10 mouse cellular contexts compared by ENCODE assay signal in the genomic region with DNA sequence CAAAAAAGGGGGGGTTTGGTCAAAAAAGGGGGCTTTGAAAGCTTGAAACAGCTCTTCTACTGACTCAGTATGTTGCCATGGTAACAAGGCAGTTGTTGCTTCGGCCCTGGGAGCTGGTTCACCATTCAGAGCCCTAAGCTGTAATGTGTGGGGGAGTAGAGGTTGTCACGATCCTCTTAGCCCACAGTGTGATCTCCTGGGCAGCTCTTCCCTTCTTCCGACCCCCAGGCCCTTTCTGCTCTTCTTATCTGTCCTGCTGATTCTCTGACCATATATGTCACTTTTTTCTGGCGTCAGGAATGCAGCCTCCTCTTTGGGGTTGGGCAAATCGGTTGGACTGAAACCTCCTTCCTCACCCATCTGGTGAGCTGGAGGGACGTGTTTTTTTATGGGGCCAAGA. TPM values are rescaled to one million over a fixed set of nuclear protein-coding genes. Genes with fewer than 3 reads are reported as not detected.
A peak's percentile ranks its signal among the peaks of the same experiment; 100 is the strongest.
DNase-seq lines count a peak whose midpoint lies in the region; ATAC-seq lines count a peak whose summit lies in the region.
"Had no signal": no experiment of that assay in that cellular context is flagged by ENCODE, and none has a peak within 500 bp of the region (broad histone marks: within the 10 kb centered on the region; RNA-seq: fewer than 3 reads in every experiment).

No protein-coding gene starts in this region.

- H3K9ac ChIP-seq in forebrain, embryonic 13.5 days = peak overlapping the region; percentile 9; the same call in 1 of the 2 replicates
- no peak overlapping the region for H3K9ac ChIP-seq in forebrain, embryonic 15.5 days (replicated peaks)
- no peak overlapping the region for H3K9ac ChIP-seq in kidney, embryonic 15.5 days

- 59% methylated on average over 6 of the region's 6 CpGs for WGBS in forebrain, embryonic 13.5 days
- 62% methylated on average over 6 of the region's 6 CpGs for WGBS in forebrain, embryonic 15.5 days
- 29% methylated on average over 6 of the region's 6 CpGs for WGBS in kidney, embryonic 15.5 days

- no peaks in the 10 kb centered on the region for H3K27me3 ChIP-seq in forebrain, embryonic 13.5 days
- H3K27me3 ChIP-seq in forebrain, embryonic 15.5 days = no peaks in the 10 kb centered on the region
- H3K27me3 ChIP-seq in kidney, embryonic 15.5 days = no peaks in the 10 kb centered on the region

- DNase-seq in kidney, postnatal 14 days = no peak
- peak; percentile 50 for DNase-seq in ovary, adult 18-20 months (ENCODE audit: low spot score)
- no peak for DNase-seq in ovary, postnatal 10 days (ENCODE audit: low spot score)
- peak; percentile 28 to 61 for DNase-seq in right cerebral cortex, postnatal 36 days (ENCODE audit: low spot score in 2 of 2)
- DNase-seq: cerebellum, adult 9-11 months; kidney, postnatal 10 days had no signal

- H3K4me2 ChIP-seq in forebrain, embryonic 13.5 days = no peak overlapping the region
- no peak overlapping the region for H3K4me2 ChIP-seq in forebrain, embryonic 15.5 days (replicated peaks)
- peak overlapping the region; percentile 4; the same call in 1 of the 2 replicates for H3K4me2 ChIP-seq in kidney, embryonic 15.5 days

- peaks cover 32% of the 10 kb centered on the region for H3K4me1 ChIP-seq in forebrain, embryonic 13.5 days
- H3K4me1 ChIP-seq in forebrain, embryonic 15.5 days = peaks cover 27% of the 10 kb centered on the region
- H3K4me1 ChIP-seq in kidney, embryonic 15.5 days = peaks cover 41% of the 10 kb centered on the region

- H3K9me3 ChIP-seq in forebrain, embryonic 13.5 days (replicated peaks) = no peaks in the 10 kb centered on the region
- no peaks in the 10 kb centered on the region for H3K9me3 ChIP-seq in forebrain, embryonic 15.5 days
- no peaks in the 10 kb centered on the region for H3K9me3 ChIP-seq in kidney, embryonic 15.5 days (replicated peaks)

- H3K27ac ChIP-seq in forebrain, embryonic 13.5 days = no peak overlapping the region
- no peak overlapping the region for H3K27ac ChIP-seq in forebrain, embryonic 15.5 days (replicated peaks)
- 0 out of 2 replicates have a peak overlapping the region, but pooled peaks have one; percentile 5 for H3K27ac ChIP-seq in kidney, embryonic 15.5 days

- peaks cover 48% of the 10 kb centered on the region for H3K36me3 ChIP-seq in forebrain, embryonic 13.5 days (ENCODE audit: poor library complexity, severe bottlenecking)
- peaks cover 40% of the 10 kb centered on the region for H3K36me3 ChIP-seq in forebrain, embryonic 15.5 days
- H3K36me3 ChIP-seq in kidney, embryonic 15.5 days = peaks cover 57% of the 10 kb centered on the region

- no peak for ATAC-seq in forebrain, embryonic 13.5 days
- no peak for ATAC-seq in forebrain, embryonic 15.5 days (replicated peaks)
- no peak for ATAC-seq in kidney, embryonic 15.5 days (replicated peaks; ENCODE audit: low FRiP score)
- ATAC-seq in granulocyte monocyte progenitor cell, adult 5-6 weeks (replicated peaks; ENCODE audit: poor library complexity, severe bottlenecking) = no peak

- H3K4me3 ChIP-seq in forebrain, embryonic 13.5 days = no peak overlapping the region
- no peak overlapping the region for H3K4me3 ChIP-seq in forebrain, embryonic 15.5 days
- no peak overlapping the region for H3K4me3 ChIP-seq in kidney, embryonic 15.5 days (replicated peaks)

RNA-seq across cellular contexts. Expression of a gene that starts 3.2 kb away (rescaled TPM):
- 69.0 and 76.0 TPM in 2 replicates for polyA plus RNA-seq in forebrain, embryonic 13.5 days (2015; fragmentation: Nextera tagmentation; extraction: Ambion mirVana)
- 88.7 and 92.7 TPM in 2 replicates for polyA plus RNA-seq in forebrain, embryonic 15.5 days (2015; fragmentation: Nextera tagmentation; extraction: Ambion mirVana)
- 110 and 132 TPM in 2 replicates for polyA plus RNA-seq in kidney, embryonic 15.5 days (2015; fragmentation: Nextera tagmentation; extraction: Ambion mirVana)
- 66.5 and 81.6 TPM in 2 replicates for total RNA-seq in granulocyte monocyte progenitor cell, adult 5-6 weeks (2014; fragmentation: Nextera tagmentation)
- 33.2 and 40.2 TPM in 2 replicates for total RNA-seq in granulocyte monocyte progenitor cell, adult 5-6 weeks (2017)

RNA-seq across cellular contexts. Expression of a gene that starts 3.3 kb away (rescaled TPM):
- polyA plus RNA-seq in forebrain, embryonic 13.5 days (2015; fragmentation: Nextera tagmentation; extraction: Ambion mirVana) = 13.0 and 14.6 TPM in 2 replicates
- polyA plus RNA-seq in forebrain, embryonic 15.5 days (2015; fragmentation: Nextera tagmentation; extraction: Ambion mirVana) = 13.8 and 14.8 TPM in 2 replicates
- 11.9 and 13.7 TPM in 2 replicates for polyA plus RNA-seq in kidney, embryonic 15.5 days (2015; fragmentation: Nextera tagmentation; extraction: Ambion mirVana)
- total RNA-seq in granulocyte monocyte progenitor cell, adult 5-6 weeks (2014; fragmentation: Nextera tagmentation) = 7.0 and 10.3 TPM in 2 replicates
- total RNA-seq in granulocyte monocyte progenitor cell, adult 5-6 weeks (2017) = 5.8 and 8.7 TPM in 2 replicates

RNA-seq across cellular contexts. Expression of a gene that starts 16.6 kb away (rescaled TPM):
- polyA plus RNA-seq in forebrain, embryonic 13.5 days (2015; fragmentation: Nextera tagmentation; extraction: Ambion mirVana) = 0.10 and 0.43 TPM in 2 replicates
- polyA plus RNA-seq in forebrain, embryonic 15.5 days (2015; fragmentation: Nextera tagmentation; extraction: Ambion mirVana) = 0.13 and 0.38 TPM in 2 replicates
- polyA plus RNA-seq in kidney, embryonic 15.5 days (2015; fragmentation: Nextera tagmentation; extraction: Ambion mirVana) = 1.7 and 4.6 TPM in 2 replicates
- not detected in 2 replicates for total RNA-seq in granulocyte monocyte progenitor cell, adult 5-6 weeks (2014; fragmentation: Nextera tagmentation)
- not detected in 2 replicates for total RNA-seq in granulocyte monocyte progenitor cell, adult 5-6 weeks (2017)

RNA-seq across cellular contexts. Expression of a gene that starts 57.5 kb away (rescaled TPM):
- polyA plus RNA-seq in forebrain, embryonic 13.5 days (2015; fragmentation: Nextera tagmentation; extraction: Ambion mirVana) = 29.4 and 33.0 TPM in 2 replicates
- 38.4 and 40.4 TPM in 2 replicates for polyA plus RNA-seq in forebrain, embryonic 15.5 days (2015; fragmentation: Nextera tagmentation; extraction: Ambion mirVana)
- polyA plus RNA-seq in kidney, embryonic 15.5 days (2015; fragmentation: Nextera tagmentation; extraction: Ambion mirVana) = 24.7 and 26.3 TPM in 2 replicates
- total RNA-seq in granulocyte monocyte progenitor cell, adult 5-6 weeks (2014; fragmentation: Nextera tagmentation) = 25.6 and 31.5 TPM in 2 replicates
- 5.2 and 7.2 TPM in 2 replicates for total RNA-seq in granulocyte monocyte progenitor cell, adult 5-6 weeks (2017)

RNA-seq across cellular contexts. Expression of a gene that starts 57.8 kb away (rescaled TPM):
- polyA plus RNA-seq in forebrain, embryonic 13.5 days (2015; fragmentation: Nextera tagmentation; extraction: Ambion mirVana) = 21.2 and 22.0 TPM in 2 replicates
- polyA plus RNA-seq in forebrain, embryonic 15.5 days (2015; fragmentation: Nextera tagmentation; extraction: Ambion mirVana) = 20.4 and 23.7 TPM in 2 replicates
- 22.4 and 22.6 TPM in 2 replicates for polyA plus RNA-seq in kidney, embryonic 15.5 days (2015; fragmentation: Nextera tagmentation; extraction: Ambion mirVana)
- 9.2 and 12.2 TPM in 2 replicates for total RNA-seq in granulocyte monocyte progenitor cell, adult 5-6 weeks (2014; fragmentation: Nextera tagmentation)
- total RNA-seq in granulocyte monocyte progenitor cell, adult 5-6 weeks (2017) = 10.0 and 18.2 TPM in 2 replicates

Comparison
In these comparisons a context has a peak if more than half of its experiments do, and no peak if none do; other contexts are left out.
1. DNase-seq: peak in ovary, adult 18-20 months (single experiment) and right cerebral cortex, postnatal 36 days (2 of 2); none in kidney, postnatal 14 days (single experiment) and ovary, postnatal 10 days (single experiment).